Mouse (Mus musculus) hindbrain, postnatal 0 days (tissue): ENCODE data around the gene Wdr45. TPM values are rescaled to one million over a fixed set of nuclear protein-coding genes. Genes with fewer than 3 reads are reported as not detected.
"Not testable (repeated sequence)": the region's sequence is repeated elsewhere in the genome, so short reads cannot be mapped to it uniquely, and the experiment has no call there.

Source experiments
- ATAC-seq: fragments of 200-750 bp; cut with Nextera tagmentation; 2 replicates; pipeline ENCODE4 v1.8.0; 2017; ENCODE audit warnings: mild to moderate bottlenecking, moderate TSS enrichment, moderate library complexity
- DNase-seq: peaks from one replicate; pipeline ENCODE4 v3.0.0-alpha.2; 2015; ENCODE audit warnings: low spot score
- H3K27ac ChIP-seq: fragments of 300-500 bp; sonication (generic); 2 replicates; pipeline ENCODE4 v1.5.1; 2014; ENCODE audit warnings: mild to moderate bottlenecking
- H3K27me3 ChIP-seq: fragments of 300-500 bp; sonication (generic); 2 replicates; pipeline ENCODE4 v1.6.1; 2014; ENCODE audit warnings: low read length, mixed read lengths; ENCODE audit not compliant: insufficient read depth
- H3K36me3 ChIP-seq: fragments of 300-500 bp; sonication (generic); 2 replicates; pipeline ENCODE4 v1.6.1; 2014; ENCODE audit warnings: low read length, mixed read lengths; ENCODE audit not compliant: insufficient read depth
- H3K4me1 ChIP-seq: fragments of 300-500 bp; sonication (generic); 2 replicates; pipeline ENCODE4 v1.6.1; 2014; ENCODE audit warnings: antibody characterized with exemption, low read length, mixed read lengths; ENCODE audit not compliant: insufficient read depth
- H3K4me2 ChIP-seq: fragments of 300-500 bp; sonication (generic); 2 replicates; pipeline ENCODE4 v1.6.1; 2014; ENCODE audit warnings: low read depth, mild to moderate bottlenecking, low read length, moderate library complexity, mixed read lengths
- H3K4me3 ChIP-seq: fragments of 300-500 bp; sonication (generic); 2 replicates; pipeline ENCODE4 v1.5.1; 2014; ENCODE audit warnings: low read length
- H3K9ac ChIP-seq: fragments of 300-500 bp; sonication (generic); replicated peaks from 2 replicates; pipeline ENCODE4 v1.6.1; 2014; ENCODE audit warnings: mild to moderate bottlenecking, low read length, moderate library complexity, mixed read lengths
- H3K9me3 ChIP-seq: fragments of 300-500 bp; sonication (generic); 2 replicates; pipeline ENCODE4 v1.6.1; 2016; ENCODE audit warnings: low read length, mixed read lengths
- CTCF ChIP-seq: IDR thresholded peaks from 2 replicates; pipeline ENCODE4 v1.5.1; 2016; ENCODE audit warnings: antibody characterized with exemption, control low read depth, low read depth
- WGBS: fragments of 180-500 bp; shearing (Covaris S2); extraction: QIAGEN DNeasy Blood & Tissue Kit; methylation state at CpG from one replicate; pipeline ENCODE4 v1.1.7; 2014; 5-methylcytosine and 5-hydroxymethylcytosine counted together
- polyA plus RNA-seq: library from polyadenylated mRNA; unstranded; fragments of >200 nt; fragmentation: Nextera tagmentation; extraction: Ambion mirVana; gene quantifications from 2 replicates; pipeline ENCODE4 v1.2.1, GENCODE M21; 2015
- total RNA-seq: library from RNA; depleted of rRNA; stranded (reverse); fragments of >200 nt; gene quantifications from 2 replicates; pipeline ENCODE4 v1.2.3, GENCODE M21; 2014

Wdr45 gene
- total and polyA plus RNA-seq, 2 experiments from 2014 or later, result 33.2 to 34.0 TPM

GRCm38 (mm10) chrX:7688321-7688720 is 25.8 kb upstream of the Wdr45 start:
- WGBS, result 88% methylated on average over 2 of the region's 2 CpGs
- DNase-seq (no peak), ATAC-seq (no peak)
- no peak for TF ChIP-seq CTCF
- H3K36me3 ChIP-seq, result no peaks in the 10 kb centered on the region
- no peak overlapping the region for H3K4me2 ChIP-seq
- no peaks in the 10 kb centered on the region for H3K27me3 ChIP-seq
- no peak overlapping the region for H3K27ac ChIP-seq
- no peaks in the 10 kb centered on the region for H3K9me3 ChIP-seq
- no peak overlapping the region for H3K4me3 ChIP-seq
- no peak overlapping the region for H3K9ac ChIP-seq
- H3K4me1 ChIP-seq, result no peaks in the 10 kb centered on the region

GRCm38 (mm10) chrX:7690486-7690885 is 23.6 kb upstream of the Wdr45 start:
- WGBS, result 67% methylated on average over 3 of the region's 3 CpGs
- no peak for TF ChIP-seq CTCF
- no peaks in the 10 kb centered on the region for H3K27me3 ChIP-seq

GRCm38 (mm10) chrX:7692862-7693261 is 21.3 kb upstream of the Wdr45 start:
- DNase-seq, result no peak
- no peaks in the 10 kb centered on the region for H3K4me1 ChIP-seq
- H3K9ac ChIP-seq, result no peak overlapping the region
- 41% methylated on average over 4 of the region's 4 CpGs for WGBS
- H3K36me3 ChIP-seq, result no peaks in the 10 kb centered on the region
- H3K4me3 ChIP-seq, result no peak overlapping the region
- H3K27ac ChIP-seq, result no peak overlapping the region
- no peaks in the 10 kb centered on the region for H3K9me3 ChIP-seq
- H3K27me3 ChIP-seq, result no peaks in the 10 kb centered on the region
- peak; percentile 47 for TF ChIP-seq CTCF
- ATAC-seq, result no peak
- H3K4me2 ChIP-seq, result no peak overlapping the region

More at GRCm38 (mm10) chrX:7690486-7690885, 23.6 kb upstream of the Wdr45 start:
- Histone ChIP-seq H3K4me1 (no peaks in the 10 kb centered on the region), H3K4me2 (no peak overlapping the region), H3K9ac (no peak overlapping the region), H3K36me3 (no peaks in the 10 kb centered on the region), H3K9me3 (no peaks in the 10 kb centered on the region), H3K27ac (no peak overlapping the region), H3K4me3 (no peak overlapping the region)
- DNase-seq (no peak), ATAC-seq (no peak)

GRCm38 (mm10) chrX:7696520-7696919 is 17.6 kb upstream of the Wdr45 start:
- Histone ChIP-seq H3K27me3 (no peaks in the 10 kb centered on the region), H3K36me3 (no peaks in the 10 kb centered on the region), H3K27ac (no peak overlapping the region), H3K4me2 (peak overlapping the region; percentile 49), H3K9me3 (no peaks in the 10 kb centered on the region), H3K4me3 (peak overlapping the region; percentile 49), H3K9ac (no peak overlapping the region), H3K4me1 (no peaks in the 10 kb centered on the region)
- ATAC-seq, result peak; percentile 58
- TF ChIP-seq CTCF, result no peak
- WGBS, result 44% methylated on average over 6 of the region's 6 CpGs
- DNase-seq, result no peak

GRCm38 (mm10) chrX:7696954-7697381 is 17.2 kb upstream of the Wdr45 start, which contains the start of gene Gpkow:
Gene Gpkow (plus strand): TSS chrX:7697131.
- no peaks in the 10 kb centered on the region for H3K4me1 ChIP-seq
- ATAC-seq, result peak; percentile 97
- H3K4me3 ChIP-seq, result peak within 1 kb of the TSS; percentile 49
- H3K9ac ChIP-seq, result peak within 1 kb of the TSS; percentile 52
- DNase-seq, result peak; percentile 94
- no peaks in the 10 kb centered on the region for H3K9me3 ChIP-seq
- no peaks in the 10 kb centered on the region for H3K27me3 ChIP-seq
- peak within 1 kb of the TSS; percentile 64 for H3K27ac ChIP-seq
- H3K36me3 ChIP-seq, result no peaks in the 10 kb centered on the region
- no peak for TF ChIP-seq CTCF
- WGBS, result 23% methylated on average over 33 of the region's 33 CpGs
- peak within 1 kb of the TSS; percentile 54 for H3K4me2 ChIP-seq

- Histone ChIP-seq H3K4me3 (peak overlapping the region; percentile 28), H3K27ac (peak overlapping the region; percentile 48; the same call in 1 of the 2 replicates), H3K4me2 (peak overlapping the region; percentile 52)
- H3K9me3 ChIP-seq, H3K9ac ChIP-seq, H3K36me3 ChIP-seq, DNase-seq, H3K4me1 ChIP-seq, ATAC-seq, H3K27me3 ChIP-seq: not testable (repeated sequence)
- WGBS, result 40% methylated on average over 5 of the region's 12 CpGs
Measured at GRCm38 (mm10) chrX:7713764-7714134, 384 bp upstream of the Wdr45 start.

- 43% methylated on average over 1 of the region's 1 CpGs for WGBS
- H3K36me3 ChIP-seq, H3K9ac ChIP-seq, H3K27ac ChIP-seq, H3K9me3 ChIP-seq, ATAC-seq, H3K4me3 ChIP-seq, H3K27me3 ChIP-seq, H3K4me2 ChIP-seq, H3K4me1 ChIP-seq: not testable (repeated sequence)
- peak; percentile 14 for DNase-seq
Measured at GRCm38 (mm10) chrX:7716058-7716457, 1.9 kb downstream of the Wdr45 start.
